Mouse (Mus musculus): ENCODE measurements at regions not wholly inside any gene's neighbourhood (a gene's known extent, or its start where the extent isn't known, plus 50 kb on each side); places are given as distances from the start of the nearest gene placed in this dataset.

DNA sequence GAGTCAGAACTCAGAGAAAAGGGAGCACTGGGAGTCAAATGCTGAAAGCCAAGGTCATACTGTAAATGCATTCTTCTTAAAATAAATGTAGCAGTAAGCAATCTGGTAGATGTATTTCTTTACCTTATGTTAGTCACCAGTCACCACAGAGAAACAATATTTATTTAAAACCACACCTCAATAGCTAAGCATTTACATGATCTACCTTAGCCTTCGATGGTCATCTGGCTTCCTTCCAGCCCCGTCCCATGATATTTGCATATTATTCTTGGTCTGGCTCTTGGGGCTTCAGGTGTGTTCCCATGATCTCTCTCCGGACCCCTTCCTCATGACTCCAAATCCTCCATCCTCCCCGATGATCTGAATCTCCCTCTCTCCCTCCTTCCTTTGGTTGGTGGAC lies 107.1 kb upstream of the Lgalsl start:
- peaks cover 11% of the 10 kb centered on the region for H3K4me1 ChIP-seq (ENCODE audit: control insufficient read depth, insufficient read depth, low read length)
- TF ChIP-seq POLR2A (IDR thresholded peaks at IDR 0.05; ENCODE audit: borderline replicate concordance, low read depth, low read length): no peak
- TF ChIP-seq CTCF (IDR thresholded peaks at IDR 0.05; ENCODE audit: low read depth, low read length): no peak
- H3K4me3 ChIP-seq (ENCODE audit: insufficient read depth, low read length): no peak overlapping the region
- no peak overlapping the region for H3K27ac ChIP-seq (ENCODE audit: insufficient read depth, low read depth, low read length)

DNA sequence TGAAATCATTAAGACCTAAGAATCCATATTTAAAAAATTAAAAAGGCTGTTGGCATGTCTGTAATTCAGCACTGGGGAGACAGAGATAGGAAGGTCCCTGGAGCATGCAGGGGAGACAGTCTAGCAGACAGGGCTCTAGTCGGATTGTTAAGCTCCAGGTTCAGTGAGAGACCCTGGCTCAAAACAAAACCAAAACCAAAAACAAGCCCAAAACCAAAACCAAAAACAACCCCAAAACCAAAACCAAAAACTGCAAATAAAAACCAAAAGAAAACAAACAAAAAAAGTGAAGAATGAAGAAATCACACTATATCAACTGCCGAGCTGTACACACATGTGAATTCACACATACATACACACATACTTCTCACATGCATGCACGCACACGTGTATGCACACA lies 108.8 kb upstream of the Lgalsl start:
- H3K4me1 ChIP-seq (ENCODE audit: control insufficient read depth, insufficient read depth, low read length): peaks cover 7% of the 10 kb centered on the region
- no peak overlapping the region for H3K4me3 ChIP-seq (ENCODE audit: insufficient read depth, low read length)
- TF ChIP-seq POLR2A (IDR thresholded peaks at IDR 0.05; ENCODE audit: borderline replicate concordance, low read depth, low read length): no peak
- TF ChIP-seq CTCF (IDR thresholded peaks at IDR 0.05; ENCODE audit: low read depth, low read length): no peak
- H3K27ac ChIP-seq (ENCODE audit: insufficient read depth, low read depth, low read length): no peak overlapping the region

- H3K4me1 ChIP-seq (ENCODE audit: control insufficient read depth, insufficient read depth, low read length): no peaks in the 10 kb centered on the region; the same call in 1 of the 2 replicates
- H3K27ac ChIP-seq (ENCODE audit: insufficient read depth, low read depth, low read length): no peak overlapping the region
- TF ChIP-seq POLR2A (IDR thresholded peaks at IDR 0.05; ENCODE audit: borderline replicate concordance, low read depth, low read length): no peak
- TF ChIP-seq CTCF (IDR thresholded peaks at IDR 0.05; ENCODE audit: low read depth, low read length): no peak
- H3K4me3 ChIP-seq (ENCODE audit: insufficient read depth, low read length): no peak overlapping the region
These were observed 110.7 kb upstream of the Lgalsl start for GRCm38 (mm10) chr11:20941546-20941945.

DNA sequence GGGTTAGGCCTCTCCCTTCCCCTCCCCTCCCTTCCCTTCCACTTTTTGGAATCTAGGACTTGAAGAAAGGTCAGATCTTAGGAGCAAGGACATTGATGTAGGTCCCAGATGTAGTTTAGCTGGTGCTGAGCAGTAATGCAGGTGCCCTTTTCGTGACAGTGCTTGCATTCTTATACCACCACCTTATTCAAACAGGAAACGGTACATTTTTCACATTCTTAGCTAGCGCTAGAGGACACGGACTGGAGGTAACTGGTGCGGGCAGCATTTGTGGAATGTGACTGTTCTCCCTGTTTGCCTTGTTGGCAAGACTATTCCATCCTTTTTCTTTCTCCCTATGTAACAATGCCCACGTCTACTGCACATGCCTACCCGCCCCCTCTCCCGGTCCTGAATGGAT lies 124.7 kb upstream of the Lgalsl start:
- H3K27ac ChIP-seq (ENCODE audit: insufficient read depth, low read depth, low read length): no peak overlapping the region
- peaks cover 16% of the 10 kb centered on the region for H3K4me1 ChIP-seq (ENCODE audit: control insufficient read depth, insufficient read depth, low read length)
- TF ChIP-seq CTCF (IDR thresholded peaks at IDR 0.05; ENCODE audit: low read depth, low read length) (no peak), POLR2A (IDR thresholded peaks at IDR 0.05; ENCODE audit: borderline replicate concordance, low read depth, low read length) (no peak)
- H3K4me3 ChIP-seq (ENCODE audit: insufficient read depth, low read length): no peak overlapping the region

GRCm38 (mm10) chr11:20957766-20958165 lies 126.9 kb upstream of the Lgalsl start:
- Histone ChIP-seq H3K4me1 (ENCODE audit: control insufficient read depth, insufficient read depth, low read length) (peaks cover 18% of the 10 kb centered on the region), H3K27ac (ENCODE audit: insufficient read depth, low read depth, low read length) (no peak overlapping the region), H3K4me3 (ENCODE audit: insufficient read depth, low read length) (no peak overlapping the region)
- TF ChIP-seq CTCF (IDR thresholded peaks at IDR 0.05; ENCODE audit: low read depth, low read length) (no peak), POLR2A (IDR thresholded peaks at IDR 0.05; ENCODE audit: borderline replicate concordance, low read depth, low read length) (no peak)

- TF ChIP-seq CTCF (IDR thresholded peaks at IDR 0.05; ENCODE audit: low read depth, low read length) (no peak), POLR2A (IDR thresholded peaks at IDR 0.05; ENCODE audit: borderline replicate concordance, low read depth, low read length) (no peak)
- no peak overlapping the region for H3K27ac ChIP-seq (ENCODE audit: insufficient read depth, low read depth, low read length)
- H3K4me1 ChIP-seq (ENCODE audit: control insufficient read depth, insufficient read depth, low read length): peaks cover 18% of the 10 kb centered on the region
- H3K4me3 ChIP-seq (ENCODE audit: insufficient read depth, low read length): no peak overlapping the region
These were observed 127.4 kb upstream of the Lgalsl start for GRCm38 (mm10) chr11:20958233-20958632.

DNA sequence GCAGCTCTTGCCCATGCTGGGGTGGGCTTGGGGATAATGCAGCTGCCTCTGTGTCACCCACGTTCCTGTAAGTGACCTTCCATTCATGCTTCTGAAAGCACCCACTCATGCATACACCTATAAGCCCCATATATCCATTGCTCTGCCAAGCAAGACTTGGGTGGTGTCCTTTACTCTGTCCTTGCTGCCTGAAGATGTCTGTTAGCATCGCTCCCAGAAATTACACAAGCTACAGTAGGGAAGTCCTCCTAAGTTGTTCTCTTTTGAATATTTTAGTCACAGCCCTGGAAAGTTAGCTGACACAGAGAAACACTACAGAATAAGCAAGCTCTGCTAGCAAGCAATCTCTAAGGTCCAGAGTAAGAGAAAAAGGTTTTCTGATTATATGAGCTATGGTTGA lies 129.2 kb upstream of the Lgalsl start:
- no peak overlapping the region for H3K4me3 ChIP-seq (ENCODE audit: insufficient read depth, low read length)
- H3K4me1 ChIP-seq (ENCODE audit: control insufficient read depth, insufficient read depth, low read length): peaks cover 18% of the 10 kb centered on the region
- H3K27ac ChIP-seq (ENCODE audit: insufficient read depth, low read depth, low read length): no peak overlapping the region
- no peak for TF ChIP-seq POLR2A (IDR thresholded peaks at IDR 0.05; ENCODE audit: borderline replicate concordance, low read depth, low read length)
- no peak for TF ChIP-seq CTCF (IDR thresholded peaks at IDR 0.05; ENCODE audit: low read depth, low read length)

DNA sequence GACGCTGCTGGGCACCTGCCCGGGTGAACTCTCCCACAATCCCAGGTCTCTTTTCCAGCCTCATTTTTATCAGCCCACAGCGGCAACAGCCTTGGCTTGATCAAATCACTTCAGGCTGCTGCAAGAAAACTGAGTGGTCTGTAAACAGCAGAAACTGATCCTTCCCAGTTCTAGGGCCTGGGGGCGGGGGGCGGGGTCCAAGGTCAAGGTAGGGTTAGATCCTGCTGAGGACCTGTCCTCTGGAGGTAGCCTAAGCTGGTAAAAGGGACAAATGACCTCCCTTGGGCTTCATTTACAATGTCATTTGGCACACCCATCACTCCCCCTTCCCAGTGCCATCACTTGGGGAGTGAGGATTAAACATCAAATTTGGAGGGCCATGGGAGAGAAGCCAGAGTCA lies 129.9 kb upstream of the Lgalsl start:
- no peak overlapping the region for H3K4me3 ChIP-seq (ENCODE audit: insufficient read depth, low read length)
- no peak overlapping the region for H3K27ac ChIP-seq (ENCODE audit: insufficient read depth, low read depth, low read length)
- H3K4me1 ChIP-seq (ENCODE audit: control insufficient read depth, insufficient read depth, low read length): peaks cover 18% of the 10 kb centered on the region
- TF ChIP-seq CTCF (IDR thresholded peaks at IDR 0.05; ENCODE audit: low read depth, low read length): no peak
- TF ChIP-seq POLR2A (IDR thresholded peaks at IDR 0.05; ENCODE audit: borderline replicate concordance, low read depth, low read length): no peak

- Histone ChIP-seq H3K4me3 (ENCODE audit: insufficient read depth, low read length) (no peak overlapping the region), H3K27ac (ENCODE audit: insufficient read depth, low read depth, low read length) (no peak overlapping the region), H3K4me1 (ENCODE audit: control insufficient read depth, insufficient read depth, low read length) (peaks cover 18% of the 10 kb centered on the region)
- TF ChIP-seq POLR2A (IDR thresholded peaks at IDR 0.05; ENCODE audit: borderline replicate concordance, low read depth, low read length): no peak
- no peak for TF ChIP-seq CTCF (IDR thresholded peaks at IDR 0.05; ENCODE audit: low read depth, low read length)
These were observed 129.5 kb upstream of the Peli1 start for GRCm38 (mm10) chr11:20961626-20962025.

- peaks cover under 1% of the 10 kb centered on the region for H3K4me1 ChIP-seq (ENCODE audit: control insufficient read depth, insufficient read depth, low read length)
- TF ChIP-seq POLR2A (IDR thresholded peaks at IDR 0.05; ENCODE audit: borderline replicate concordance, low read depth, low read length): no peak
- no peak for TF ChIP-seq CTCF (IDR thresholded peaks at IDR 0.05; ENCODE audit: low read depth, low read length)
- no peak overlapping the region for H3K4me3 ChIP-seq (ENCODE audit: insufficient read depth, low read length)
- H3K27ac ChIP-seq (ENCODE audit: insufficient read depth, low read depth, low read length): no peak overlapping the region
These were observed 125.4 kb upstream of the Peli1 start for GRCm38 (mm10) chr11:20965575-20966239.
